Mouse (Mus musculus) midbrain, embryonic 12.5 days (tissue): ENCODE results near the gene Kazn. TPM values are rescaled to one million over a fixed set of nuclear protein-coding genes. Genes with fewer than 3 reads are reported as not detected.

Source experiments
- ATAC-seq: fragments of 200-750 bp; cut with Nextera tagmentation; 2 replicates; pipeline ENCODE4 v1.8.0; 2017; ENCODE audit warnings: low read depth, moderate TSS enrichment, moderate library complexity; ENCODE audit not compliant: low FRiP score
- H3K27ac ChIP-seq: fragments of 300-500 bp; sonication (generic); replicated peaks from 2 replicates; pipeline ENCODE4 v1.5.1; 2016; ENCODE audit warnings: mild to moderate bottlenecking
- H3K27me3 ChIP-seq: fragments of 300-500 bp; sonication (generic); 2 replicates; pipeline ENCODE4 v1.6.1; 2016; ENCODE audit warnings: mild to moderate bottlenecking
- H3K36me3 ChIP-seq: fragments of 300-500 bp; sonication (generic); 2 replicates; pipeline ENCODE4 v1.6.1; 2016
- H3K4me1 ChIP-seq: fragments of 300-500 bp; sonication (generic); 2 replicates; pipeline ENCODE4 v1.6.1; 2016
- H3K4me2 ChIP-seq: fragments of 300-500 bp; sonication (generic); replicated peaks from 2 replicates; pipeline ENCODE4 v1.6.1; 2016; ENCODE audit warnings: mild to moderate bottlenecking, moderate library complexity
- H3K4me3 ChIP-seq: fragments of 300-500 bp; sonication (generic); 2 replicates; pipeline ENCODE4 v1.5.1; 2016; ENCODE audit warnings: mild to moderate bottlenecking
- H3K9ac ChIP-seq: fragments of 300-500 bp; sonication (generic); replicated peaks from 2 replicates; pipeline ENCODE4 v1.6.1; 2016; ENCODE audit warnings: mild to moderate bottlenecking, moderate library complexity
- H3K9me3 ChIP-seq: fragments of 300-500 bp; sonication (generic); 2 replicates; pipeline ENCODE4 v1.6.1; 2016; ENCODE audit warnings: mild to moderate bottlenecking
- WGBS: fragments of 180-500 bp; shearing (Covaris S2); methylation state at CpG from one replicate; pipeline ENCODE4 v1.1.7; 2016; 5-methylcytosine and 5-hydroxymethylcytosine counted together
- polyA plus RNA-seq: library from polyadenylated mRNA; unstranded; fragments of >200 nt; fragmentation: Nextera tagmentation; extraction: Ambion mirVana; gene quantifications from 2 replicates; pipeline ENCODE4 v1.2.1, GENCODE M21; 2016

Kazn gene
- polyA plus RNA-seq, 1 experiment from 2014 or later: 22.0 TPM

- 91% methylated on average over 6 of the region's 6 CpGs for WGBS
- H3K27ac ChIP-seq: no peak overlapping the region
- H3K9ac ChIP-seq: no peak overlapping the region
- no peak overlapping the region for H3K4me3 ChIP-seq
- H3K36me3 ChIP-seq: no peaks in the 10 kb centered on the region
- no peaks in the 10 kb centered on the region for H3K27me3 ChIP-seq
- H3K4me1 ChIP-seq: peaks cover 29% of the 10 kb centered on the region
- ATAC-seq: no peak
- no peaks in the 10 kb centered on the region for H3K9me3 ChIP-seq
- no peak overlapping the region for H3K4me2 ChIP-seq
These were observed 22.2 kb downstream of the Kazn start for GRCm38 (mm10) chr4:142217048-142217447.

- Histone ChIP-seq H3K4me2 (no peak overlapping the region), H3K4me3 (no peak overlapping the region), H3K9ac (no peak overlapping the region), H3K36me3 (no peaks in the 10 kb centered on the region), H3K4me1 (peaks cover 17% of the 10 kb centered on the region), H3K27ac (no peak overlapping the region), H3K27me3 (no peaks in the 10 kb centered on the region), H3K9me3 (no peaks in the 10 kb centered on the region)
- peak; percentile 24; the same call in 1 of the 2 replicates for ATAC-seq
- 80% methylated on average over 7 of the region's 7 CpGs for WGBS
These were observed 23.4 kb downstream of the Kazn start for GRCm38 (mm10) chr4:142215760-142216159.

GRCm38 (mm10) chr4:142214532-142214931 is 24.7 kb downstream of the Kazn start:
- peaks cover 15% of the 10 kb centered on the region for H3K4me1 ChIP-seq
- no peak overlapping the region for H3K9ac ChIP-seq
- ATAC-seq: no peak
- H3K4me2 ChIP-seq: no peak overlapping the region
- H3K4me3 ChIP-seq: no peak overlapping the region
- no peaks in the 10 kb centered on the region for H3K9me3 ChIP-seq
- no peak overlapping the region for H3K27ac ChIP-seq
- WGBS: 72% methylated on average over 6 of the region's 6 CpGs
- no peaks in the 10 kb centered on the region for H3K36me3 ChIP-seq
- no peaks in the 10 kb centered on the region for H3K27me3 ChIP-seq

DNA sequence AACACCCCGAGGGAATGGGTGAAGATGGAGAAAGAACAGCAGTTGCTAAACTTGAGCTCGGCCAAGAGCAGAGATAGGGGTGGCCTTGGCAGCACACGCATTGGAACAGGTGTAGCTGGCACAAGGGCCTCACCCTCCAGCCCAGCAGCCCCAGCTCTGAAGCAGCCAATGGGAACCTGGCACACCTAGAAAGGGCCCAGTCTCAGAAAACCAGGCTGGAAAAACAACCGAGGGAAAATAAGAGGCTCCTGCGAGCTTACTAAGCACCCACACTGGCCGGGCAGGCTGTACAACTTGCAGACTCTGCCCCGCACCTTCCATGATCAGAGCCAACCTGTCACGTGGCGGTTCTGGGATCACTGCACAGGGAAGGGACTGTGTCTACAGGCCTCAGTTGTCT is 26.8 kb downstream of the Kazn start:
- peaks cover 15% of the 10 kb centered on the region for H3K4me1 ChIP-seq
- H3K4me3 ChIP-seq: no peak overlapping the region
- no peaks in the 10 kb centered on the region for H3K9me3 ChIP-seq
- no peak overlapping the region for H3K9ac ChIP-seq
- no peak overlapping the region for H3K4me2 ChIP-seq
- no peak for ATAC-seq
- H3K36me3 ChIP-seq: no peaks in the 10 kb centered on the region; the same call in 1 of the 2 replicates
- 88% methylated on average over 9 of the region's 9 CpGs for WGBS
- H3K27ac ChIP-seq: no peak overlapping the region
- H3K27me3 ChIP-seq: no peaks in the 10 kb centered on the region

DNA sequence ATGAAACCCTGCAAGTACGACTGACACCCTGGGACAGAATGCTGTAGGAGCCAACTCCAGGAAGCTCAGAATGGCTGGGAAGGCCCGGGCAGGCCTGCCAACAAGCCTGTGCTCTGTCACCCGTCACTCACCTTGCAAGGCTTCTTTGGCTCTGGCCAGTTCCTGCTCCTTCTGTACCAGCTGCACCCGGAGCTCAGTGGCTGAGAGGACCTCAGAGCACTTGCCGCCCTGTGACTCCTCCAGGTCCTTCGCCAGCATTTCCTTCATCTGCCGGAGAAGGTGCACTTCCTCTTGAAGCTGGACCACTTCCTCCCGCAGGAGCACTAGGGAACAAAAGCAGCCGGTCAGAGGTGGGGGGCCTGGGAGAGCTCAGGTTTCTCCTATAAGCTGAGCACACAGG is 29.3 kb downstream of the Kazn start:
- H3K27me3 ChIP-seq: no peaks in the 10 kb centered on the region
- ATAC-seq: no peak
- H3K4me2 ChIP-seq: no peak overlapping the region
- H3K9me3 ChIP-seq: no peaks in the 10 kb centered on the region
- 79% methylated on average over 9 of the region's 9 CpGs for WGBS
- H3K4me1 ChIP-seq: peaks cover 15% of the 10 kb centered on the region
- H3K27ac ChIP-seq: no peak overlapping the region
- H3K36me3 ChIP-seq: no peaks in the 10 kb centered on the region; the same call in 1 of the 2 replicates
- no peak overlapping the region for H3K4me3 ChIP-seq
- H3K9ac ChIP-seq: no peak overlapping the region

DNA sequence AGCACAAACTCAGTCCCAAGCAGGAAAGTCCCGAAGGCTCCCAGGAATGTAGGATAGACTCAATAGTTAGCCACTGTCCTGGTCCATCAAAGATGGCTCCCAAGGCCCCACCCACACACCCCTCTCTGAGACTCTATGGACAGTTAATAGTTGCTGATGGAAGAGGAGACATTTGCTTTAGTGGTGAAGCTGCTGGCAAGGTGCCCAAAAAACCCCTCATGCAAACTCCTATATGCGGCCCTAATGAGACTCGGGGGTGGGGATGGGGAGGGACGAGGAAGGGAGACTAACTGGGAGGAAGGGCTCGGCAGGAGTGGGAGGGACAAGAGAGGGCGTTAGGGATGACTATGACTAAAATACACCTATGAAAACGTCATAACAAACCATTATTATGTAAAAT is 29.7 kb downstream of the Kazn start:
- 81% methylated on average over 7 of the region's 7 CpGs for WGBS
- no peak overlapping the region for H3K27ac ChIP-seq
- H3K4me3 ChIP-seq: no peak overlapping the region
- H3K4me1 ChIP-seq: peaks cover 12% of the 10 kb centered on the region
- no peaks in the 10 kb centered on the region; the same call in 1 of the 2 replicates for H3K36me3 ChIP-seq
- no peak for ATAC-seq
- H3K4me2 ChIP-seq: no peak overlapping the region
- no peak overlapping the region for H3K9ac ChIP-seq
- no peaks in the 10 kb centered on the region for H3K9me3 ChIP-seq
- no peaks in the 10 kb centered on the region for H3K27me3 ChIP-seq

DNA sequence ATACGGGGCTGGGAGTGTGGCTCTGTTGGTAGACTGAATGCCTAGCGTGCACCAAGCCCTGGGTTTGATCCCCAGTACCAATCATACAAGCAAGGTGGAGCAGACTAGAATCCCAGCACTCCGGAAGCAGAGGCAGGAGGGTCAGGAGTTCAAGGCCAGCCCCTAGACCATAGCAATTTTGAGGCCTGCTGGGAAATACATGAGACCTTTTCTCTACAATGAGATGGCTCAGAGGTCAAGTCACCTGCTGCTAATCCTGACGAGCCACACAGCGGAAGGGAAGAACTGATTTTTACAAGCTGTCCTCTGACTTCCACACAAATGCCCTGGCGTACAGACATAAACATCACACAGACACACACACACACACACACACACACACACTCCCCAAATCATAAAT is 33.5 kb downstream of the Kazn start:
- no peak overlapping the region for H3K4me3 ChIP-seq
- H3K9ac ChIP-seq: no peak overlapping the region
- H3K27ac ChIP-seq: no peak overlapping the region
- no peak overlapping the region for H3K4me2 ChIP-seq
- ATAC-seq: no peak
- H3K4me1 ChIP-seq: no peaks in the 10 kb centered on the region
- 78% methylated on average over 6 of the region's 6 CpGs for WGBS
- H3K27me3 ChIP-seq: no peaks in the 10 kb centered on the region
- H3K36me3 ChIP-seq: no peaks in the 10 kb centered on the region; the same call in 1 of the 2 replicates
- no peaks in the 10 kb centered on the region for H3K9me3 ChIP-seq

DNA sequence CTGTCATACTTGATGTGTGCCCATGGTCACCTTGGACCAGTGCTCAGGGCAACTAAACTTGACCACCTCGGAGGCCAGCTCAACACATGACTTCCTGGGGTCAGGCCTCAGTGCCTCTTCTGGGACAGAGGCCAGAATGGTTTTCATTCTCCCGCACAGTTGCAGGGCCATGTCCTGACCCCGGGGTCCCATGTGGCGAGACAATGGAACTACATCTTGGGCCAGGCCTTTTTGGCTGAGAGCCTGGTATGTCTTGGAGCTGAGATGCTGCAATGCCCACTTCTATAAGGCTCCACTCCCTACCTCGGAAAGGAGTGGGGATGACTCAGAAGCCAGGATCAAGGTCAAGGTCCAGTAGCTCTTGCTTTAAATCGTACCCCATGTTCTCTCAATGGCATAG is 42.6 kb downstream of the Kazn start:
- Histone ChIP-seq H3K27ac (no peak overlapping the region), H3K4me1 (no peaks in the 10 kb centered on the region), H3K9ac (no peak overlapping the region), H3K4me3 (no peak overlapping the region), H3K36me3 (peaks cover 2% of the 10 kb centered on the region; the same call in 1 of the 2 replicates), H3K4me2 (no peak overlapping the region), H3K27me3 (no peaks in the 10 kb centered on the region), H3K9me3 (no peaks in the 10 kb centered on the region)
- WGBS: 82% methylated on average over 6 of the region's 6 CpGs
- ATAC-seq: no peak

GRCm38 (mm10) chr4:142193780-142194179 is 45.4 kb downstream of the Kazn start:
- Histone ChIP-seq H3K4me3 (no peak overlapping the region), H3K9me3 (no peaks in the 10 kb centered on the region), H3K4me1 (no peaks in the 10 kb centered on the region), H3K4me2 (no peak overlapping the region), H3K27me3 (no peaks in the 10 kb centered on the region), H3K36me3 (peaks cover 2% of the 10 kb centered on the region; the same call in 1 of the 2 replicates), H3K27ac (no peak overlapping the region), H3K9ac (no peak overlapping the region)
- WGBS: 92% methylated on average over 7 of the region's 7 CpGs
- ATAC-seq: no peak

- Histone ChIP-seq H3K4me1 (no peaks in the 10 kb centered on the region), H3K27me3 (no peaks in the 10 kb centered on the region), H3K4me3 (no peak overlapping the region), H3K4me2 (no peak overlapping the region), H3K27ac (no peak overlapping the region), H3K9ac (no peak overlapping the region), H3K9me3 (no peaks in the 10 kb centered on the region), H3K36me3 (peaks cover 2% of the 10 kb centered on the region; the same call in 1 of the 2 replicates)
- 90% methylated on average over 8 of the region's 8 CpGs for WGBS
- ATAC-seq: no peak
These were observed 46.0 kb downstream of the Kazn start for GRCm38 (mm10) chr4:142193151-142193578.

DNA sequence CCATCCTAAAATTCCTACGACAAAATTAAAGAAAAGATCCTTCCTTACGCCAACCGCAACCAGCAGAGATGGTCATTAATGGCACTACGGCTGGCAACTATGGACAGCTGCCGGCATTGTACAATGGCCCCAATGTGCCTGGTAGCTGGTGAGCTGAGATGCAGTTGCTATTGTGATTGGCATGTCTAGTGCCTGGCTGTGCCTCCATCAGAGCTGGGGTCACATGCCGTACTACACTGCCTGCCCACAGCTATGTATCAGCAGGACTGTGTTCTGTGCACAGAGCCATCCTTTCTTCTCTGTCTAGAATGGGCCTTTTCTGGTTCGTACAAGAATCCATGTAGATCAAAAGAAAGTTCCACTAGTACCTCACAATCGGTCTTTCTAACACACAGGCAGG is 49.2 kb downstream of the Kazn start:
- Histone ChIP-seq H3K4me3 (no peak overlapping the region), H3K9me3 (no peaks in the 10 kb centered on the region), H3K27me3 (no peaks in the 10 kb centered on the region), H3K27ac (no peak overlapping the region), H3K4me2 (no peak overlapping the region), H3K4me1 (no peaks in the 10 kb centered on the region; the same call in 1 of the 2 replicates), H3K36me3 (no peaks in the 10 kb centered on the region), H3K9ac (no peak overlapping the region)
- no peak for ATAC-seq
- 93% methylated on average over 8 of the region's 8 CpGs for WGBS

DNA sequence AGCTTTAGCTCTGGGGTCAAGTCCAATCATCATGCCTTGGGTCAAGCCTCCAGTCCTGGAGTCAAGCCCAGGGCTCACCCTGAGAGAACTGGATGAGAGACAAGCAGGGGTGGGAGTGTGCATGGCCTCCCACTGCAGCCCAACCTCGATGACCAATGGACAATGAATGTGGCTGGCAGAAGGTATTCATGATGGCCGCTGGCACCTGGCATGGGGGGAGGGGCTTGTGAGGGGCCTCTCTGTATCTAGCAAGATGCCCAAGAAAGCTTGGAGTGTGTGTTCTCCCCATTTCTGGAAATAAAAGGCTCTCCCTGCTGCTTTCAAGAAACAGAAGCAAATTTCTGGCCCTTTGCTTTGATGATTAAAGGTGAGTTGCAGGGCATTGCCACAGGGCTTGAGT is 50.7 kb downstream of the Kazn start:
- H3K27me3 ChIP-seq: no peaks in the 10 kb centered on the region
- no peak overlapping the region for H3K4me2 ChIP-seq
- H3K36me3 ChIP-seq: no peaks in the 10 kb centered on the region
- no peak overlapping the region for H3K9ac ChIP-seq
- no peaks in the 10 kb centered on the region for H3K9me3 ChIP-seq
- WGBS: 78% methylated on average over 2 of the region's 2 CpGs
- no peak overlapping the region for H3K4me3 ChIP-seq
- H3K27ac ChIP-seq: no peak overlapping the region
- H3K4me1 ChIP-seq: no peaks in the 10 kb centered on the region; the same call in 1 of the 2 replicates
- ATAC-seq: no peak

- no peak for ATAC-seq
- H3K4me3 ChIP-seq: no peak overlapping the region
- peaks cover 4% of the 10 kb centered on the region; the same call in 1 of the 2 replicates for H3K4me1 ChIP-seq
- no peak overlapping the region for H3K4me2 ChIP-seq
- H3K36me3 ChIP-seq: no peaks in the 10 kb centered on the region
- no peaks in the 10 kb centered on the region for H3K27me3 ChIP-seq
- H3K9ac ChIP-seq: no peak overlapping the region
- no peak overlapping the region for H3K27ac ChIP-seq
- no peaks in the 10 kb centered on the region for H3K9me3 ChIP-seq
- 93% methylated on average over 3 of the region's 3 CpGs for WGBS
These were observed 53.0 kb downstream of the Kazn start for GRCm38 (mm10) chr4:142186155-142186554.
